Mouse (Mus musculus) spleen, postnatal 36 days (tissue): ENCODE results near the gene Tex9.

Experiments used
- DNase-seq, 2 experiments: peaks; one replicate each; pipeline ENCODE4 v3.0.0; 2022; ENCODE audit warnings: low spot score in 2 of 2, mixed read lengths in 1 of 2

The Tex9 gene

GRCm38 (mm10) chr9:72492194-72492565, at the start of gene Tex9:
TSS of gene Tex9 (minus strand) at chr9:72492212.
- peak; percentile 64 to 69 for DNase-seq

- no peak for DNase-seq
These were observed 45.1 kb upstream of the Tex9 start for GRCm38 (mm10) chr9:72537086-72537485.

- no peak for DNase-seq
These were observed 43.4 kb upstream of the Tex9 start for GRCm38 (mm10) chr9:72535394-72535793.

GRCm38 (mm10) chr9:72534985-72535384, 43.0 kb upstream of the Tex9 start:
- no peak for DNase-seq

GRCm38 (mm10) chr9:72533089-72533415, 41.0 kb upstream of the Tex9 start:
- DNase-seq, result no peak

GRCm38 (mm10) chr9:72532381-72533088, 40.5 kb upstream of the Tex9 start:
- DNase-seq, result peak; percentile 56 to 59

- peak; percentile 78 to 79 for DNase-seq
These were observed 40.0 kb upstream of the Tex9 start, which contains the start of gene Rfx7 for GRCm38 (mm10) chr9:72531996-72532380. TSS of gene Rfx7 (plus strand) at chr9:72532240.

- DNase-seq, result peak; percentile 88 to 91
These were observed 39.4 kb upstream of the Tex9 start for GRCm38 (mm10) chr9:72531291-72531995.

GRCm38 (mm10) chr9:72530824-72531223, 38.8 kb upstream of the Tex9 start:
- DNase-seq, result peak in 1 of 2 experiments; percentile 17

- DNase-seq, result peak; percentile 86 to 91
These were observed 38.2 kb upstream of the Tex9 start for GRCm38 (mm10) chr9:72530237-72530636.

GRCm38 (mm10) chr9:72526091-72526490, 34.1 kb upstream of the Tex9 start:
- DNase-seq, result no peak

GRCm38 (mm10) chr9:72520849-72521248, 28.8 kb upstream of the Tex9 start:
- DNase-seq, result no peak

- DNase-seq, result no peak
These were observed 27.2 kb upstream of the Tex9 start for GRCm38 (mm10) chr9:72519246-72519645.

- DNase-seq, result no peak
These were observed 23.4 kb upstream of the Tex9 start for GRCm38 (mm10) chr9:72515366-72515765.

GRCm38 (mm10) chr9:72512229-72512981, 20.4 kb upstream of the Tex9 start:
- no peak for DNase-seq

GRCm38 (mm10) chr9:72497171-72497570, 5.2 kb upstream of the Tex9 start:
- DNase-seq, result no peak

GRCm38 (mm10) chr9:72496691-72497090, 4.7 kb upstream of the Tex9 start:
- DNase-seq, result no peak

- DNase-seq, result no peak
These were observed 2.1 kb upstream of the Tex9 start for GRCm38 (mm10) chr9:72493984-72494685.

GRCm38 (mm10) chr9:72493465-72493864, 1.5 kb upstream of the Tex9 start:
- peak; percentile 70 to 75 for DNase-seq

GRCm38 (mm10) chr9:72491559-72492193, 336 bp downstream of the Tex9 start:
- peak; percentile 92 to 93 for DNase-seq

GRCm38 (mm10) chr9:72489131-72489530, 2.9 kb downstream of the Tex9 start:
- DNase-seq, result no peak
